Mouse (Mus musculus) liver, embryonic 16.5 days (tissue): ENCODE results near the gene Specc1. TPM values are rescaled to one million over a fixed set of nuclear protein-coding genes. Genes with fewer than 3 reads are reported as not detected.

Experiments used
- ATAC-seq: fragments of 200-750 bp; cut with Nextera tagmentation; 2 replicates; pipeline ENCODE4 v1.8.0; 2017; ENCODE audit warnings: low read depth, mild to moderate bottlenecking, moderate number of reproducible peaks, moderate library complexity
- H3K27ac ChIP-seq: fragments of 300-500 bp; sonication (generic); 2 replicates; pipeline ENCODE4 v1.5.1; 2014; ENCODE audit warnings: mild to moderate bottlenecking, low read length
- H3K27me3 ChIP-seq: fragments of 300-500 bp; sonication (generic); 2 replicates; pipeline ENCODE4 v1.6.1; 2014; ENCODE audit warnings: low read depth, low read length, mixed read lengths; ENCODE audit not compliant: control insufficient read depth, insufficient read depth
- H3K36me3 ChIP-seq: fragments of 300-500 bp; sonication (generic); 2 replicates; pipeline ENCODE4 v1.6.1; 2014; ENCODE audit warnings: mild to moderate bottlenecking; ENCODE audit not compliant: control insufficient read depth, insufficient read depth
- H3K4me1 ChIP-seq: fragments of 300-500 bp; sonication (generic); 2 replicates; pipeline ENCODE4 v1.6.1; 2014; ENCODE audit warnings: low read depth, low read length, mixed read lengths; ENCODE audit not compliant: control insufficient read depth
- H3K4me2 ChIP-seq: fragments of 300-500 bp; sonication (generic); 2 replicates; pipeline ENCODE4 v1.6.1; 2014; ENCODE audit warnings: low read depth, low read length, mixed read lengths
- H3K4me3 ChIP-seq: fragments of 300-500 bp; sonication (generic); 2 replicates; pipeline ENCODE4 v1.5.1; 2014; ENCODE audit warnings: low read depth, mild to moderate bottlenecking, low read length
- H3K9ac ChIP-seq: fragments of 300-500 bp; sonication (generic); 2 replicates; pipeline ENCODE4 v1.6.1; 2014; ENCODE audit warnings: low read depth, low read length
- H3K9me3 ChIP-seq: fragments of 300-500 bp; sonication (generic); replicated peaks from 2 replicates; pipeline ENCODE4 v1.6.1; 2016; ENCODE audit warnings: low read length; ENCODE audit not compliant: control insufficient read depth
- WGBS: fragments of 180-500 bp; shearing (Covaris S2); extraction: QIAGEN DNeasy Blood & Tissue Kit; methylation state at CpG from one replicate; pipeline ENCODE4 v1.1.7; 2014; ENCODE audit not compliant: insufficient replicate concordance; 5-methylcytosine and 5-hydroxymethylcytosine counted together
- polyA plus RNA-seq: library from polyadenylated mRNA; unstranded; fragments of >200 nt; fragmentation: Nextera tagmentation; extraction: Ambion mirVana; gene quantifications from 2 replicates; pipeline ENCODE4 v1.2.1, GENCODE M21; 2015

Specc1 gene
- polyA plus RNA-seq, 1 experiment from 2014 or later = 58.6 TPM

DNA sequence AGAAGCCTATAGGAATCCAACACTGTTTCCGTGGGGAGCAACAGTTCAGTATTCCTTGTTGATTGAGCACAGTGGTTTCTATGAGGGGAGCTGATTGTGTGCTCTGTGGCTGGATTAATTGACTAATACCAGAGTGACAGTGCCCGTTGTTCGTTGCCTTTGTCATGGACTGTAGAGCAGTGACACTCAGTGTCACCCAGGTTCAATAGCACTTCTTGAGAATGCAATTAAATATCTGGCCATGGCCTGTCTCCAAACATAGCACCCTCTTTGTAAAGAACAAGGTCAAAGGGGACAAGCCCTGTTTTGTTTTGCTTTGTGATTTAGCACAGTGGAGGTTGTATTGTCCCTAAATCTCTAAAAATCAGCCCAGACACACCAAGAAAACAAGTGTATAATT, 173.6 kb downstream of the Specc1 start:
- H3K9me3 ChIP-seq = no peaks in the 10 kb centered on the region
- H3K27ac ChIP-seq = no peak overlapping the region
- H3K27me3 ChIP-seq = no peaks in the 10 kb centered on the region
- ATAC-seq = no peak
- no peak overlapping the region for H3K4me3 ChIP-seq
- no peaks in the 10 kb centered on the region for H3K4me1 ChIP-seq
- H3K9ac ChIP-seq = no peak overlapping the region
- H3K36me3 ChIP-seq = peaks cover 34% of the 10 kb centered on the region
- 83% methylated on average over 3 of the region's 3 CpGs for WGBS
- H3K4me2 ChIP-seq = no peak overlapping the region

DNA sequence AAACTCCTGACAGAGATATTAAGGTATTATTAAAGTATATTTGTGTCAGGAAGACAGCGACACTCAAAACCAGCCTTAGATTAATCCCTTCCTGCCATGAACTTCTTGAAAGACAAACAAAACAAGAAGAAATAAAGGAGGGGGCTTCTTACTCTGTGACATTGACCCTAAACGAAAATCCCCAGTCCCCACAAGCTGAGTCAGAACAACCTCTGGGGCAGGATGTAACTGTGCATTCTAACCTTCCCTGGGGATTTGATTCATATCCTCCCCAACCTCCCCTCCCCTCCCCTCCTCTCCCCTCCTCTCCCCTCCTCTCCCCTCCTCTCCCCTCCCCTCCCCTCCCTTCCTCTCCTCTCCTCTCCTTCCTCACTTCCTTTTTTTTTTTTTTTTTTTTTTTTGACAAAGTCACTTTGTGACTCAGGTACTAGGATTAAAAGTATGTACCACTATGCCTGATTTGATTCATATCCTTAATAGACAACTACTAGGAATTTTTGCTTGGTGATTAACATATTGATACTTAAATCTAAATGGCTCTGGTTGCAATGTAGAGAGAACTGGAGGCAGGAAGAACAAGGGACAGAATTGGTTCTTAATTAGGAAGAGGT, 174.2 kb downstream of the Specc1 start:
- Histone ChIP-seq H3K4me2 (no peak overlapping the region), H3K27me3 (no peaks in the 10 kb centered on the region), H3K4me1 (no peaks in the 10 kb centered on the region), H3K4me3 (no peak overlapping the region), H3K36me3 (peaks cover 34% of the 10 kb centered on the region), H3K27ac (no peak overlapping the region), H3K9me3 (no peaks in the 10 kb centered on the region), H3K9ac (no peak overlapping the region)
- no peak for ATAC-seq
- 53% methylated on average over 2 of the region's 2 CpGs for WGBS

GRCm38 (mm10) chr11:62131601-62132000, 175.0 kb downstream of the Specc1 start:
- Histone ChIP-seq H3K36me3 (peaks cover 34% of the 10 kb centered on the region), H3K27me3 (no peaks in the 10 kb centered on the region), H3K9ac (no peak overlapping the region), H3K4me2 (no peak overlapping the region), H3K27ac (no peak overlapping the region), H3K4me1 (no peaks in the 10 kb centered on the region), H3K9me3 (no peaks in the 10 kb centered on the region), H3K4me3 (no peak overlapping the region)
- WGBS = 63% methylated on average over 4 of the region's 4 CpGs
- ATAC-seq = no peak

GRCm38 (mm10) chr11:62134191-62134590, 177.6 kb downstream of the Specc1 start:
- Histone ChIP-seq H3K9ac (no peak overlapping the region), H3K27me3 (no peaks in the 10 kb centered on the region), H3K4me2 (no peak overlapping the region), H3K4me1 (no peaks in the 10 kb centered on the region), H3K27ac (no peak overlapping the region), H3K9me3 (no peaks in the 10 kb centered on the region), H3K4me3 (no peak overlapping the region), H3K36me3 (peaks cover 22% of the 10 kb centered on the region)
- ATAC-seq = no peak
- 92% methylated on average over 2 of the region's 2 CpGs for WGBS

DNA sequence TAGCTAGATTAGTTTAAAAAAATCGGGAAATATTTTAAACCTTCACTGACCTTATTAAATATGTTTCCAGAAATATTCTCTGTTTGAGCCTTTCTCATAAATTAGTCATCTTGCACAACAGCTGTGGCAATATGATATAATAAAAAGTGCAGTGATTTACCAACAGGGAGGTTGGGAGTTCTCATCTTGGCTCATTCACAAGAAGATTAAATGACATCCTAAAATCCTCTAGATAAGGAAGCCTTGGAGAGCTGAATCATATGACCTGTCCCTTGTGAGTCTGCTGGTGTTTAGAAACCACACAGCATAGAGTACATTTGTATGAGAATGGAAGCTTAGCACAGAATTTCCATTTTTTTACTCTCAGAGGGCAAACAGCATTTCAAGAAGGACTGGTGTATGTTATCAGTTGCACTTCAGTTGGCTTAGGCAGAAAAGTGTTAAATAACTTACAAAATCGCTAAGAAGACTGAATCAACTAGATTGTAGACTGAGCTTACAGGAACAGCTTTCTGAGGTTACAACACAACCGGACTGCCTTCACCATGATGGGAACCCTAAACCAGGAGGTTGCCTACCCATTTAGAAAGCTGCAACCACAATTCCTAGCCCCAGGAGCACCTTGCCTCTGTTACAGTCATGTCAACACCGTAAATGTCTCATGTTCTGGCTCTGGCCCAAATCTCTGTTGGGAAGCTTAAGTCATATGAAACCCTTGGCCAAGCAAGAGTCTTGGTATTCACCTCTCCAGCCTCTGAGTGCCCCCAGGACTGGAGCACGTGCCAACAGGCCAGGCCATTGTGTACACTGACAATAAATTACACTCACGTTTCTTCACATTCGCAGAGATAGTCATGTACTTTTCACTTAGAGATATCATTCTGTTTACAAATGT, 188.9 kb downstream of the Specc1 start:
- no peaks in the 10 kb centered on the region for H3K9me3 ChIP-seq
- H3K4me1 ChIP-seq = peaks cover 3% of the 10 kb centered on the region
- peaks cover 22% of the 10 kb centered on the region for H3K36me3 ChIP-seq
- H3K4me2 ChIP-seq = no peak overlapping the region
- H3K27me3 ChIP-seq = no peaks in the 10 kb centered on the region
- H3K4me3 ChIP-seq = no peak overlapping the region
- no peak overlapping the region for H3K27ac ChIP-seq
- no peak overlapping the region for H3K9ac ChIP-seq
- no peak for ATAC-seq
- WGBS = 77% methylated on average over 7 of the region's 7 CpGs

DNA sequence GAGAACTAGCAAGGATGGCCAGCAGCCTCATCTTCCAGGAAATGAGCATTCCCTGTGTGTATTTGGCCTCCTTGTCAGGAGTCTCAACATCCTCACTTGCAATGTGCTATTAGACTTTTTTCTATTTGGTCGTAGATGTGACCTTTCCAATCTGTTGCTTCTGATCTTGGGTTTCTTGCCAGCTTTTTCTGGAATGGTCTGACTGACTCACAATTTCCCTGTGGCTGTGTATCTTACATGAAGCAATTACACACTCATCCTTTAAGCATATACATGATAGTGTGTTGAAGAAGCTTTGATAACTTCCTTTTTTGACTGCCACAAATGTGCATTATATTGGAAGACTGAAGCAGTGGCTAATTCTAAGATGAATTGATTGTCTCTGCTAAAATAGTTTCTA, 190.1 kb downstream of the Specc1 start:
- Histone ChIP-seq H3K27me3 (no peaks in the 10 kb centered on the region), H3K4me1 (peaks cover 3% of the 10 kb centered on the region), H3K36me3 (peaks cover 26% of the 10 kb centered on the region), H3K27ac (no peak overlapping the region), H3K4me3 (no peak overlapping the region), H3K9ac (no peak overlapping the region), H3K4me2 (no peak overlapping the region), H3K9me3 (no peaks in the 10 kb centered on the region)
- 71% methylated on average over 1 of the region's 1 CpGs for WGBS
- ATAC-seq = no peak

DNA sequence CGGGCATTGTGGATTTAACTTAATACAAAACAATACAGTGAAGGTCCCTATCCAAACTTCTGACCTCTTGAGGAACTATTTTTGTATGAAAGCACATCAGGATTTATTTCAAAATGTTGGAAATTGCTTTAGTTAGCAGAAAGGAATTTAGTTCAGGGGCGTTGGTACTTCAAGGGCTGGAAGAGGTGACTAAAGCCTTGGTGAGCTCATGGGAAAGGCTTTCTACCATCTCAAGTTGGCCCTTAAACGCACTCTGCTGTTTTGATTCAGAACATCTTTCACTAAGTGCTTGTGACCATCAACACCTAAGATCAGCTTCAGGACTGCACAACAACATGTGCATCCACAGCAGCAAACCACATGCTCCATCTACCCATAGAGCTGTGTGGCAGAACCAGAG, 191.5 kb downstream of the Specc1 start:
- Histone ChIP-seq H3K9ac (no peak overlapping the region), H3K9me3 (no peaks in the 10 kb centered on the region), H3K27me3 (no peaks in the 10 kb centered on the region), H3K36me3 (peaks cover 32% of the 10 kb centered on the region), H3K4me2 (no peak overlapping the region), H3K4me1 (peaks cover 3% of the 10 kb centered on the region), H3K4me3 (no peak overlapping the region), H3K27ac (no peak overlapping the region)
- 87% methylated on average over 3 of the region's 3 CpGs for WGBS
- no peak for ATAC-seq

- H3K36me3 ChIP-seq = peaks cover 32% of the 10 kb centered on the region
- H3K9me3 ChIP-seq = no peaks in the 10 kb centered on the region
- no peak overlapping the region for H3K4me3 ChIP-seq
- H3K27ac ChIP-seq = no peak overlapping the region; the same call in 1 of the 2 replicates
- H3K4me2 ChIP-seq = no peak overlapping the region
- no peak for ATAC-seq
- no peaks in the 10 kb centered on the region for H3K27me3 ChIP-seq
- H3K4me1 ChIP-seq = peaks cover 3% of the 10 kb centered on the region
- 33% methylated on average over 6 of the region's 6 CpGs for WGBS
- H3K9ac ChIP-seq = no peak overlapping the region
Observed at GRCm38 (mm10) chr11:62148449-62148848, 191.9 kb downstream of the Specc1 start.

DNA sequence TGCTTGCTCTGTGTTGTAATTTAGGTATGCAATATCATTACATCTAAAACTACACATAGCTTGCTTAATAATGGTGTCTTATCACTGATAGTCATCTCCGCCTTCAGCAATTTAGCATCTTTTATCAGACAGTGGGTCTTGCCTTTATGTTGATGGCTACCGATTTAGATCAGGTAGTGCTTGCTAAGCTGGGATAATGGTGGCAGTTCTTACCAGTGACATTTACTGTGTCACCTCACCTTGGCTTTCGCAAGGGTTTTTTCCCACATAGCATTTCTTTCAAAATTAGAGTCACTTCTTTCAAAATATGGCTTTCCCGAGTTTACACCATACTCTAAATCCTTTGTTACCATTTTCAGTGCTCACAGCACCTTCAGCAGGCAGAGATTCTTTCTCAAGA, 196.5 kb downstream of the Specc1 start:
- H3K4me1 ChIP-seq = peaks cover 3% of the 10 kb centered on the region
- H3K9me3 ChIP-seq = no peaks in the 10 kb centered on the region
- H3K4me2 ChIP-seq = no peak overlapping the region
- no peak overlapping the region for H3K4me3 ChIP-seq
- H3K36me3 ChIP-seq = peaks cover 22% of the 10 kb centered on the region
- no peak overlapping the region for H3K27ac ChIP-seq
- ATAC-seq = no peak
- H3K9ac ChIP-seq = no peak overlapping the region
- 74% methylated on average over 4 of the region's 4 CpGs for WGBS
- no peaks in the 10 kb centered on the region for H3K27me3 ChIP-seq
